20 mouse cellular contexts compared by ENCODE assay signal in the genomic region with DNA sequence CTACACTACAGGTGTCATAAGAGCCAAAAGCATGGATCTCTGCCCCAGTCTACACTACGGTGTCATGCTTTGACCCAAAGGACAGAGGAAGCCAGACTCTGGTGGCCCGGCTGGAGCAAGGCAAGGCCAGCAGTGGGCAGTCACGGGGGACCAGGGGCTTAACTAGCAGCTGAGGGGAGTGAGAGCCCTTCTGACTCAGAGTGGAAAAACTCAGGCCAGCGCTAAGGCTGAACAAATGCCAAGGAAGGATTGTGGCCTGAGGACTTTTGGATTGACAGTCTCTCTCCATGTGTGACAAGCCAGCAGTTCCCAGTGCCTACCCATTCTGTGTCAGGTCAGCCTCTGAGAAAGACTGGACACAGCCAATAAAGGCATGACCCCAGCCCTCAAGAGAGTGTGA.
"Had no signal": no experiment of that assay in that cellular context is flagged by ENCODE, and none has a peak within 500 bp of the region (broad histone marks: within the 10 kb centered on the region; RNA-seq: fewer than 3 reads in every experiment).

No protein-coding gene starts in this region.

- H3K27ac ChIP-seq: lung, embryonic 15.5 days; midbrain, embryonic 10.5 days; midbrain, embryonic 12.5 days; neural tube, embryonic 13.5 days; neural tube, embryonic 15.5 days; stomach, embryonic 15.5 days; stomach, postnatal 0 days had no signal

- DNase-seq: lung, adult 2 months; lung, postnatal 14 days; lung, postnatal 4 days; midbrain, embryonic 14.5 days; retina, postnatal 1 day; right cerebral cortex, adult 18-20 months; right cerebral cortex, postnatal 25 days; thymus, adult 2 months; thymus, postnatal 25 days; thymus, postnatal 4 days had no signal

- ATAC-seq: lung, postnatal 0 days; midbrain, embryonic 16.5 days had no signal

- H3K36me3 ChIP-seq: lung, embryonic 15.5 days; midbrain, embryonic 10.5 days; midbrain, embryonic 12.5 days; neural tube, embryonic 13.5 days; neural tube, embryonic 15.5 days; stomach, embryonic 15.5 days had no signal

- H3K4me3 ChIP-seq: lung, embryonic 15.5 days; midbrain, embryonic 10.5 days; midbrain, embryonic 12.5 days; myocyte; neural tube, embryonic 13.5 days; neural tube, embryonic 15.5 days; stomach, embryonic 15.5 days had no signal

- H3K9me3 ChIP-seq: lung, embryonic 15.5 days; midbrain, embryonic 10.5 days; midbrain, embryonic 12.5 days; neural tube, embryonic 13.5 days; neural tube, embryonic 15.5 days; stomach, embryonic 15.5 days had no signal

- H3K27me3 ChIP-seq: lung, embryonic 15.5 days; stomach, embryonic 15.5 days had no signal

- H3K9ac ChIP-seq: lung, embryonic 15.5 days; midbrain, embryonic 12.5 days; neural tube, embryonic 13.5 days; neural tube, embryonic 15.5 days; stomach, embryonic 15.5 days had no signal

- H3K4me2 ChIP-seq: lung, embryonic 15.5 days; midbrain, embryonic 12.5 days; neural tube, embryonic 13.5 days; neural tube, embryonic 15.5 days; stomach, embryonic 15.5 days had no signal
